27 mouse cellular contexts compared by ENCODE assay signal in the genomic region with DNA sequence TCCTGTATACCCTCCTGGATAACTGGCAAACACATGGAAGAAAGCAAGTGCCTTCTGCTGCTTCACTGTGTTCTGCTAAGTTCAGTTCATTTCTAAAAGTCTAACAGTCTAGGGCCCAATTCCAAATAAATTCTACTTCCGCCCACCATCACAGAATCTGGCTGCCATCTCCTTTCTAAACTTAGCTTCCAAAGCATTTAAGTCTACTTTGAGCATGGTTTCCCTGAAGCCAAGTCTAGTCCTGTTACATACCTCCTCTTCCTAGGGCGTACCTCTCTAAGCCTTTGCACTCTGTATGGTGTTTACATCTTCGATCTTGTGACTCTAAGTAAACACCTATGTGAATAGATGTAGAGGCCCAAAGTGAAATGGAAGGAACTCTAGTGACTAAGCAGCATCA. TPM values are rescaled to one million over a fixed set of nuclear protein-coding genes. Genes with fewer than 3 reads are reported as not detected.
DNase-seq lines count a peak whose midpoint lies in the region; ATAC-seq and TF ChIP-seq lines count a peak whose summit lies in the region.
"Had no signal": no experiment of that assay in that cellular context is flagged by ENCODE, and none has a peak within 500 bp of the region (broad histone marks: within the 10 kb centered on the region; RNA-seq: fewer than 3 reads in every experiment).

No protein-coding gene starts in this region.

- ATAC-seq in liver, postnatal 0 days, result no peak
- ATAC-seq: CD4-positive, CD25-positive, alpha-beta regulatory T cell, adult 4 months; forebrain, embryonic 15.5 days; hindbrain, embryonic 16.5 days; liver, embryonic 12.5 days; Patski had no signal

- TF ChIP-seq CTCF in liver, postnatal 0 days (IDR thresholded peaks at IDR 0.05; ENCODE audit: low read depth), result no peak

- TF ChIP-seq EP300 in liver, postnatal 0 days (IDR thresholded peaks at IDR 0.05; ENCODE audit: low read depth), result no peak

- H3K4me2 ChIP-seq in liver, postnatal 0 days (ENCODE audit: low read depth, low read length), result no peak overlapping the region
- H3K4me2 ChIP-seq: embryonic facial prominence, embryonic 13.5 days; forebrain, embryonic 15.5 days; heart, embryonic 15.5 days; limb, embryonic 12.5 days; liver, embryonic 12.5 days; lung, embryonic 14.5 days; stomach, embryonic 15.5 days had no signal

- H3K9me3 ChIP-seq in liver, postnatal 0 days (ENCODE audit: low read length), result no peaks in the 10 kb centered on the region
- H3K9me3 ChIP-seq: embryonic facial prominence, embryonic 13.5 days; forebrain, embryonic 15.5 days; heart, embryonic 15.5 days; limb, embryonic 12.5 days; liver, embryonic 12.5 days; stomach, embryonic 15.5 days had no signal

- intact Hi-C loops in left cerebral cortex, postnatal 25 days (cut with DNase I), result loop anchor here (1.0 to 5.0 kb wide), 3 partner anchors 19 to 115 kb away; no protein-coding TSS in a partner anchor

- peaks cover 91% of the 10 kb centered on the region for H3K36me3 ChIP-seq in liver, postnatal 0 days (replicated peaks; ENCODE audit: insufficient read depth, low read length)

- WGBS in liver, postnatal 0 days (ENCODE audit: insufficient replicate concordance), result 87% methylated on average over 3 of the region's 3 CpGs

- no peak overlapping the region for H3K27ac ChIP-seq in liver, postnatal 0 days (ENCODE audit: low read depth)
- H3K27ac ChIP-seq: embryonic facial prominence, embryonic 13.5 days; forebrain, embryonic 15.5 days; heart, embryonic 15.5 days; kidney, postnatal 0 days; limb, embryonic 12.5 days; liver, embryonic 12.5 days; stomach, embryonic 15.5 days had no signal

- no peak overlapping the region for H3K4me3 ChIP-seq in liver, postnatal 0 days (ENCODE audit: low read depth, low read length)
- H3K4me3 ChIP-seq: embryonic facial prominence, embryonic 13.5 days; forebrain, embryonic 15.5 days; heart, embryonic 15.5 days; limb, embryonic 12.5 days; liver, embryonic 12.5 days; stomach, embryonic 15.5 days had no signal

- no peaks in the 10 kb centered on the region for H3K4me1 ChIP-seq in liver, postnatal 0 days (ENCODE audit: insufficient read depth)
- H3K4me1 ChIP-seq: embryonic facial prominence, embryonic 13.5 days; forebrain, embryonic 15.5 days; heart, embryonic 15.5 days; limb, embryonic 12.5 days; liver, embryonic 12.5 days; stomach, embryonic 15.5 days had no signal

- DNase-seq in frontal cortex, adult 2 months (ENCODE audit: extremely low spot score in 1 of 2, low spot score in 1 of 2), result peak; percentile 78 to 80
- no peak for DNase-seq in frontal cortex, postnatal 14 days (ENCODE audit: low spot score in 2 of 2)
- peak; percentile 55 to 59 for DNase-seq in left cerebral cortex, adult 18-20 months (ENCODE audit: low spot score in 2 of 2)
- DNase-seq in left cerebral cortex, adult 11 months (ENCODE audit: low spot score), result no peak
- DNase-seq in left cerebral cortex, postnatal 25 days (ENCODE audit: low spot score in 2 of 2), result peak; percentile 56 to 94
- DNase-seq in yolk sac, embryonic 10.5 days (ENCODE audit: low spot score), result peak; percentile 44
- DNase-seq in liver, postnatal 0 days, result no peak
- DNase-seq: adrenal gland, adult 8-10 months; cerebellum, adult 9-11 months; gastrocnemius, postnatal 10 days; heart, adult 18-20 months; heart, postnatal 4 days; kidney, adult 11 months; lung, embryonic 14.5 days; lung, postnatal 4 days had no signal

- no peak overlapping the region for H3K9ac ChIP-seq in liver, postnatal 0 days (replicated peaks)
- H3K9ac ChIP-seq: embryonic facial prominence, embryonic 13.5 days; forebrain, embryonic 15.5 days; heart, embryonic 15.5 days; limb, embryonic 12.5 days; liver, embryonic 12.5 days; lung, embryonic 14.5 days; stomach, embryonic 15.5 days had no signal

- H3K27me3 ChIP-seq in liver, postnatal 0 days (ENCODE audit: insufficient read depth, low read length), result no peaks in the 10 kb centered on the region
- H3K27me3 ChIP-seq: embryonic facial prominence, embryonic 13.5 days; forebrain, embryonic 15.5 days; heart, embryonic 15.5 days; limb, embryonic 12.5 days; liver, embryonic 12.5 days; Patski; stomach, embryonic 15.5 days had no signal

RNA-seq across cellular contexts. Expression of gene Nfya, which starts 17.1 kb away (rescaled TPM):
- polyA plus RNA-seq in frontal cortex, adult 2 months (2012; rRNA removed), result 31.2 and 35.5 TPM in 2 replicates
- 10 to 100 TPM; 25.2 to 28.7 TPM for total RNA-seq in left cerebral cortex, adult 18-20 months (2021)
- total RNA-seq in left cerebral cortex, postnatal 25 days (2021), result 10 to 100 TPM; 27.5 to 31.8 TPM
- 3.2 and 3.7 TPM in 2 replicates for polyA plus RNA-seq in liver, postnatal 0 days (2015; fragmentation: Nextera tagmentation; extraction: Ambion mirVana)

RNA-seq across cellular contexts. Expression of gene Oard1, which starts 17.2 kb away (rescaled TPM):
- 17.5 and 20.7 TPM in 2 replicates for polyA plus RNA-seq in frontal cortex, adult 2 months (2012; rRNA removed)
- total RNA-seq in left cerebral cortex, adult 18-20 months (2021), result 10 to 100 TPM; 11.9 to 14.6 TPM
- 1 to 10 TPM; 7.8 to 9.5 TPM for total RNA-seq in left cerebral cortex, postnatal 25 days (2021)
- polyA plus RNA-seq in liver, postnatal 0 days (2015; fragmentation: Nextera tagmentation; extraction: Ambion mirVana), result 29.7 and 30.1 TPM in 2 replicates

RNA-seq across cellular contexts. Expression of gene Treml1, which starts 32.9 kb away (rescaled TPM):
- polyA plus RNA-seq in frontal cortex, adult 2 months (2012; rRNA removed), result 0.34 and 0.36 TPM in 2 replicates
- under 1 TPM; 0.42 to 0.46 TPM for total RNA-seq in left cerebral cortex, adult 18-20 months (2021)
- not detected for total RNA-seq in left cerebral cortex, postnatal 25 days (2021)
- 17.3 and 18.8 TPM in 2 replicates for polyA plus RNA-seq in liver, postnatal 0 days (2015; fragmentation: Nextera tagmentation; extraction: Ambion mirVana)
- total RNA-seq: gastrocnemius, postnatal 10 days had no signal
- polyA plus RNA-seq: CD4-positive, CD25-positive, alpha-beta regulatory T cell, adult 4 months; Patski had no signal

RNA-seq across cellular contexts. Expression of gene Apobec2, which starts 40.1 kb away (rescaled TPM):
- polyA plus RNA-seq in frontal cortex, adult 2 months (2012; rRNA removed), result 0.08 and 0.21 TPM in 2 replicates
- not detected for total RNA-seq in left cerebral cortex, adult 18-20 months (2021)
- not detected for total RNA-seq in left cerebral cortex, postnatal 25 days (2021)
- polyA plus RNA-seq in liver, postnatal 0 days (2015; fragmentation: Nextera tagmentation; extraction: Ambion mirVana), result 0.25 and 3.6 TPM in 2 replicates
- total RNA-seq: layer of hippocampus, adult 18-20 months; neutrophil, adult 5-6 weeks had no signal

RNA-seq across cellular contexts. Expression of gene Trem2, which starts 46.4 kb away (rescaled TPM):
- polyA plus RNA-seq in frontal cortex, adult 2 months (2012; rRNA removed), result 32.8 and 34.9 TPM in 2 replicates
- total RNA-seq in left cerebral cortex, adult 18-20 months (2021), result 10 to 100 TPM in 1 of 2 experiments, 1 to 10 TPM in 1; 9.6 to 12.1 TPM
- 10 to 100 TPM in 1 of 2 experiments, 1 to 10 TPM in 1; 8.1 to 13.8 TPM for total RNA-seq in left cerebral cortex, postnatal 25 days (2021)
- polyA plus RNA-seq in liver, postnatal 0 days (2015; fragmentation: Nextera tagmentation; extraction: Ambion mirVana), result 5.6 and 6.3 TPM in 2 replicates
- polyA plus RNA-seq: CD4-positive, CD25-positive, alpha-beta regulatory T cell, adult 4 months had no signal

Comparison
In these comparisons a context has a peak if more than half of its experiments do, and no peak if none do; other contexts are left out.
1. DNase-seq: peak in frontal cortex, adult 2 months (2 of 2), left cerebral cortex, adult 18-20 months (2 of 2), left cerebral cortex, postnatal 25 days (2 of 2) and yolk sac, embryonic 10.5 days (single experiment); none in frontal cortex, postnatal 14 days (0 of 2), left cerebral cortex, adult 11 months (single experiment) and liver, postnatal 0 days (single experiment).